Mouse (Mus musculus): ENCODE measurements around the gene Tmcc2. TPM values are rescaled to one million over a fixed set of nuclear protein-coding genes. Genes with fewer than 3 reads are reported as not detected.

The Tmcc2 gene
- polyA plus RNA-seq, 1 experiment from 2014 or later, result 9.9 TPM

DNA sequence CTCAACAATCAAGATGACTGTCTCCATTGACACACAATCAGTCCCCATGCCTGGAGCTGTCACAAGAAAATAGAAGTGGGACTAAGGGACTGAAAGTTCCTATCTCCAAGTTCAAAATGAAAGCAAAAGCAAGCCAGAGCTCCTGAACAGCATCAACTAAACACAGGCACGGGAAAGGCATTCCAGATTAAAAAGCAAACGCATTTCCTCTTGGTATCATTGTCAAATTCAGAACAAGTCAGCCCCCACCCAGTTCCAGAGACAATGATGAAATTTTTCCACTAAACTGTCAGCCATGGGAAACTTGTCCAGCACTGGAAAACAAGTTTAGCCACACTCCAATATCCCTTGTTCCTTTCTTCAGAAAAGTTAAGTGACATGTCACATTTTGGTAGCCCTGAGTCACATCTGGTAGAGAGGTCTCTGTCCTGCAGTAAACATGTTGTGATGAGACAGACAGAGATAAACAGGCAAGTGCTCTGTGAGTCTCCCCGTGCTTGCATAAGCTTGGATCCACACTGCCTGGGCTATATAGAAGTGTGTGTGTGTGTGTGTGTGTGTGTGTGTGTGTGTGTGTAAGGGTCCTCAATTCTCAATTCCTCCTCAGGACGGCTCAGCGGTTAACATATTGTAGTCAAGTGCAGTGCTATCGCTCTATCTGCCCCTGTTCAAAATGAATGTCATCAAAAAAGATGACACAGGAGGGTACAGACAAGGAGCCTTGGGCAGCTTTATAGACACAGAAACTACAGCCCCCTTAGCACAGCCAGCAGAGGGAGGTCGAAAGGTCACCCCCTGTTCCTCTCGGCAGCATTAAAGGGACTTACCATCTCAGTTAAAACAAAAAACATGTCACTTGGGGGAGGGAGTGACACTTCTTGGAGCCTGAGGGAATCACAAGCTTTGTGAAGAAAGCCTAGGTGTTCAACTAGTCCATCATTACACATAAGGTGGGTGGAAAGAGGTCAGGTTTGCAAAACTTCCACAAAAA, 2.0 kb downstream of the Tmcc2 start:
- 46% methylated on average over 8 of the region's 8 CpGs for WGBS
- peak overlapping the region; percentile 79; the same call in 1 of the 2 replicates for H3K4me3 ChIP-seq
- H3K9me3 ChIP-seq, result no peaks in the 10 kb centered on the region
- no peak for ATAC-seq (ENCODE audit: insufficient number of reproducible peaks, low FRiP score, low TSS enrichment, low read depth)
- peaks cover 52% of the 10 kb centered on the region for H3K4me1 ChIP-seq
- peak overlapping the region; percentile 88 for H3K4me2 ChIP-seq
- H3K9ac ChIP-seq, result no peak overlapping the region
- no peaks in the 10 kb centered on the region for H3K27me3 ChIP-seq
- H3K36me3 ChIP-seq, result no peaks in the 10 kb centered on the region
- H3K27ac ChIP-seq, result no peak overlapping the region

GRCm38 (mm10) chr1:132387943-132388342, 3.1 kb downstream of the Tmcc2 start:
- Histone ChIP-seq H3K4me3 (no peak overlapping the region), H3K4me2 (no peak overlapping the region), H3K9ac (no peak overlapping the region), H3K4me1 (peaks cover 52% of the 10 kb centered on the region), H3K9me3 (no peaks in the 10 kb centered on the region), H3K36me3 (no peaks in the 10 kb centered on the region), H3K27me3 (no peaks in the 10 kb centered on the region), H3K27ac (no peak overlapping the region)
- 43% methylated on average over 4 of the region's 4 CpGs for WGBS
- ATAC-seq (ENCODE audit: insufficient number of reproducible peaks, low FRiP score, low TSS enrichment, low read depth), result no peak

DNA sequence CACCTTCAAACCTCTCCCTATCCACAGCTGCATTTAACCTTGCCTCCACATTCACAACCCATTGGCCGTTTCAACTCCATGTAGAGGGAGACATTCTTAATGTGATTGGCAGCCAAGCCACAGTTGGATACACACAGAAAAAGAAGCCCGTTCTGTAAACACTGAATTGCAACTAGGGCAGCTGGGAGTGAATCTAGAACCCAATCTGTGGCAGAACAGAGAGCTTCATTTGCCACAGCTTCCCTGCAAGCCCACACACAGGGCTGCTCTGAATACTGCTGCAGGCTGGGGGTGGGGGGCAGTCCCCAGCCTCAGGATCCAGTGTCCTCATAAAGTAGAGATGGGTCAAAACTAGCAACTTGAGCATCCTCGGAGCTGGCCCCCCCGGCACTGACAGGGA, 4.8 kb downstream of the Tmcc2 start:
- no peaks in the 10 kb centered on the region for H3K27me3 ChIP-seq
- no peaks in the 10 kb centered on the region for H3K9me3 ChIP-seq
- H3K4me2 ChIP-seq, result no peak overlapping the region
- peaks cover 49% of the 10 kb centered on the region for H3K4me1 ChIP-seq
- no peak overlapping the region for H3K27ac ChIP-seq
- ATAC-seq (ENCODE audit: insufficient number of reproducible peaks, low FRiP score, low TSS enrichment, low read depth), result no peak
- 87% methylated on average over 4 of the region's 4 CpGs for WGBS
- no peak overlapping the region for H3K9ac ChIP-seq
- H3K36me3 ChIP-seq, result peaks cover 6% of the 10 kb centered on the region; the same call in 1 of the 2 replicates
- no peak overlapping the region for H3K4me3 ChIP-seq

GRCm38 (mm10) chr1:132385711-132386110, 5.4 kb downstream of the Tmcc2 start:
- peaks cover 49% of the 10 kb centered on the region for H3K4me1 ChIP-seq

DNA sequence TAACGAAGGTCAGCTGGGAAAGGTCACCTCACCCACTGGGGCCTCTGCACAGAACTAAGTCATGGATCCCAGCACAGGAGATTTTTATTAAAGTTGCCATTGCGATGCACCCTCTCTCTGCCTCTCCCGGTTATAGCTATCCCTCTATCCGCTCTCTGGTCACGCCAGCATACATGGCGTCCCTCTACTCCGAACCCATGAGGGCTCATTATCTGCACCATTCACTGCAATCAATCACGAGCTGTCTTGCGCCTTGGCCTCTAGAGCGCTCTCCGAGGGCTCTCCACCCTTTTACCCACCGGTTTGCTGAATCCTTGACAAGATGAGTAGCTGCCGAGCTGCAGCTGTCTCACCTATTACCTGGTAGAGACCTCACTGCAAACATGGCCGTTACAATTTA, 5.8 kb downstream of the Tmcc2 start:
- Histone ChIP-seq H3K27ac (no peak overlapping the region), H3K9ac (no peak overlapping the region), H3K36me3 (peaks cover 10% of the 10 kb centered on the region), H3K4me1 (peaks cover 46% of the 10 kb centered on the region), H3K9me3 (no peaks in the 10 kb centered on the region), H3K27me3 (no peaks in the 10 kb centered on the region), H3K4me3 (no peak overlapping the region), H3K4me2 (no peak overlapping the region)
- 60% methylated on average over 14 of the region's 14 CpGs for WGBS
- ATAC-seq (ENCODE audit: insufficient number of reproducible peaks, low FRiP score, low TSS enrichment, low read depth), result no peak

More at GRCm38 (mm10) chr1:132385711-132386110, 5.4 kb downstream of the Tmcc2 start:
- H3K4me3 ChIP-seq, result no peak overlapping the region
- no peaks in the 10 kb centered on the region for H3K27me3 ChIP-seq
- WGBS, result 68% methylated on average over 4 of the region's 4 CpGs
- H3K4me2 ChIP-seq, result no peak overlapping the region
- no peak overlapping the region for H3K9ac ChIP-seq
- peaks cover 6% of the 10 kb centered on the region for H3K36me3 ChIP-seq
- H3K27ac ChIP-seq, result no peak overlapping the region
- H3K9me3 ChIP-seq, result no peaks in the 10 kb centered on the region
- no peak for ATAC-seq (ENCODE audit: insufficient number of reproducible peaks, low FRiP score, low TSS enrichment, low read depth)

GRCm38 (mm10) chr1:132384001-132384554, 7.0 kb downstream of the Tmcc2 start:
- 89% methylated on average over 8 of the region's 8 CpGs for WGBS
- no peak for ATAC-seq (ENCODE audit: insufficient number of reproducible peaks, low FRiP score, low TSS enrichment, low read depth)
- Histone ChIP-seq H3K36me3 (peaks cover 16% of the 10 kb centered on the region), H3K9me3 (no peaks in the 10 kb centered on the region), H3K4me1 (peaks cover 34% of the 10 kb centered on the region), H3K27me3 (no peaks in the 10 kb centered on the region), H3K9ac (no peak overlapping the region), H3K4me3 (no peak overlapping the region), H3K4me2 (no peak overlapping the region), H3K27ac (no peak overlapping the region)

DNA sequence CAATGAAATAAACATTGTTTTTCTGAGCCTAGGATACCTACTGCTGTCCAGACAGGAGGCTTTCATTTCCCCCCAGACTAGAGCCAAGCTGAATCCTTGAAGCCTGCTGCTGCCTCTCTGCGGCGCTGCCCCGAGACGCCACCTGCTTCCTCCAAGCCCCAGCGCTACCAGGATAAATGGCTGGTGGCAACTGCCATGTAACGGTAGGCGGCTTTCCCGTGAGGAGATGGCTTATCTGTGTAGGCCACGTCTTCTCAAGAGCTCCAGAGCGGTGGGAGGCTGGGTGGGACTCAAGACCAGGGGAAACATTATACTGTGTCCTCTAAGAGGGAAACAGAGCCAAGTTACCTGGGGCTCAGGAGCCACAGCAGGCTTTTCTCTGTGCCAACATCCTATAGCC, 9.2 kb downstream of the Tmcc2 start:
- Histone ChIP-seq H3K36me3 (peaks cover 20% of the 10 kb centered on the region), H3K4me2 (no peak overlapping the region)
- 79% methylated on average over 10 of the region's 10 CpGs for WGBS

GRCm38 (mm10) chr1:132380550-132381100, 10.5 kb downstream of the Tmcc2 start:
- 87% methylated on average over 27 of the region's 27 CpGs for WGBS
- ATAC-seq (ENCODE audit: insufficient number of reproducible peaks, low FRiP score, low TSS enrichment, low read depth), result no peak; the same call in 1 of the 2 replicates
- no peak overlapping the region for H3K27ac ChIP-seq
- no peak overlapping the region for H3K4me2 ChIP-seq
- H3K4me1 ChIP-seq, result peaks cover 30% of the 10 kb centered on the region
- H3K9ac ChIP-seq, result no peak overlapping the region
- peaks cover 20% of the 10 kb centered on the region for H3K36me3 ChIP-seq
- no peaks in the 10 kb centered on the region for H3K27me3 ChIP-seq
- no peaks in the 10 kb centered on the region for H3K9me3 ChIP-seq
- no peak overlapping the region for H3K4me3 ChIP-seq

More for the DNA sequence above, 9.2 kb downstream of the Tmcc2 start:
- no peak overlapping the region for H3K4me3 ChIP-seq
- H3K27me3 ChIP-seq, result no peaks in the 10 kb centered on the region
- no peak overlapping the region for H3K9ac ChIP-seq
- peaks cover 26% of the 10 kb centered on the region for H3K4me1 ChIP-seq
- ATAC-seq (ENCODE audit: insufficient number of reproducible peaks, low FRiP score, low TSS enrichment, low read depth), result no peak
- H3K9me3 ChIP-seq, result no peaks in the 10 kb centered on the region
- H3K27ac ChIP-seq, result no peak overlapping the region

DNA sequence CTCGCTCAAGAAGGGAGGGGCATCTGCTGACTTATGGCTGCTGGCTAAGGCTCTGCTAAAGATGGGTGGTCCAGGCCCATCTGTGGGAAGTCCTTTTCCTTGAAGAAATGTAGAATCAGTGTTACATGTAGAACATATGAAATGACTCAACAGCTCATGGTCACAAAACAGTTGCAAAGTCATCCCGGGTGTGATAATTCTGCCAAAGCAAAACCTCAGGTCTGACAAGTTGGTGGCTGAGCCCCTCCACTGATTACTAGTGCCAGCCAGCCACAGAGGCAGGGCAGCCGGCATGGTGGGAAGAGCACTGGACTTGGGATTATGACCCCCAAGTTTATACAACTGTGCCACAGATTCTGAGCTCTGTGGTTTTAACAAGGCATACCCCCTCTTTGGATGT, 13.3 kb downstream of the Tmcc2 start:
- H3K9ac ChIP-seq, result no peak overlapping the region
- peaks cover 47% of the 10 kb centered on the region for H3K4me1 ChIP-seq
- no peak overlapping the region for H3K4me2 ChIP-seq
- peaks cover 23% of the 10 kb centered on the region for H3K36me3 ChIP-seq
- H3K4me3 ChIP-seq, result no peak overlapping the region
- no peak for ATAC-seq (ENCODE audit: insufficient number of reproducible peaks, low FRiP score, low TSS enrichment, low read depth)
- H3K27ac ChIP-seq, result no peak overlapping the region
- H3K27me3 ChIP-seq, result no peaks in the 10 kb centered on the region
- 69% methylated on average over 3 of the region's 3 CpGs for WGBS
- H3K9me3 ChIP-seq, result no peaks in the 10 kb centered on the region

DNA sequence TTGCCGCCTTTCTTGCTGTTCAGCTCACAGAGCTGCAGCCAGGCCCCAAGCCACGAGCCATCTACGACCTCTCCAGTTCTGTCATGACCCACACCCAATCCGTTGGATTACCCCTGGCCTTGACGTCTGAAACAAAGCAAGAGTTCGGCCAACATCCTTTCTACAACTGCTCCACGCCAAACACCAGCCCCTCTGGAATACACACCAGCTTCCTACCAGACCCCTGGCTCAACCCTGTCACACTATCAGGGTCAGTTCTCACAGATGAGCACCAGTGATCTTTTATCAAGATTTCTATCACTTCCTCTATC, 14.1 kb downstream of the Tmcc2 start:
- Histone ChIP-seq H3K4me3 (no peak overlapping the region), H3K9ac (no peak overlapping the region), H3K27me3 (no peaks in the 10 kb centered on the region), H3K27ac (peak overlapping the region; percentile 40; the same call in 1 of the 2 replicates), H3K4me2 (no peak overlapping the region), H3K9me3 (no peaks in the 10 kb centered on the region), H3K36me3 (peaks cover 24% of the 10 kb centered on the region), H3K4me1 (peaks cover 50% of the 10 kb centered on the region)
- ATAC-seq (ENCODE audit: insufficient number of reproducible peaks, low FRiP score, low TSS enrichment, low read depth), result no peak
- 56% methylated on average over 7 of the region's 7 CpGs for WGBS

DNA sequence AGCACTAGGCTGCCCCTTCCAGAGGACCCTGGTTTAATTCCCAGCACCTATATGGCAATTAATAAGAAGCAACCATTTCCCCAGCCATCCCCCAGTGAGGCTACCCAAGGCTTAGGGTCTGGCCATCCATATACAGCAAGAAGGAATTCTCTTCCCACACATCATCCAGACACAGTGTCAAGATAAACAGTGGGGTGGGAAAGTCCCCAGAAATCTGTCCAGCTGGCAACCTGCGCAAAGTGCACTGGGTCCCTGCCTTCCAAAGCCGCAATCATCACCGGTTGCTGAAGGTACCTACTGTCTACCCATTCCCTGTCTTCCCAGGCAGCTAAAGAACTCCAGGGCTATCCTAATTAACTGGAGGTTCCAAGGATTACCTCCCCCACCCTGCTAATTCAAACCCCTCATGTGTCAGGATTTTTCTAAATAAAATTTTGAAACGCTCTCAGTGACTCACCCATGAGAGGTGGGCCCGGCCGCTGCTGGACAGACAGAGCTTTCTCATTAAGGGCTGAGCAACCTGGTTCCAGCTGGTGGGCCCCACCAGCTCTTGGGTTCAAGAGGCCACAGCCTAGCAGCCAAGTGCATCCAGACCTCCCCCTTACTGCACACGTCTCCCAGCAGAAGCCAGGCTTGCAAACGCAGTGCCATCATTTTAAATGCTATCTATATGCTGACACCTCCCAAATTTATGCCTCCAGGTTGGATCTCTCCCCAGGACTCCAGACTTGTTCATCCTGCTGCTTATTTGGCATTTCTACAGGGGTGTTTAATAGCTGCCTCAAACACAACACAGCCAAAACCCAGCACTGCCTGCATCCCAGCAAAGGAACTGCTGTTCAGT, 14.6 kb downstream of the Tmcc2 start:
- 48% methylated on average over 8 of the region's 8 CpGs for WGBS
- Histone ChIP-seq H3K4me3 (no peak overlapping the region), H3K27ac (peak overlapping the region; percentile 40; the same call in 1 of the 2 replicates), H3K36me3 (peaks cover 23% of the 10 kb centered on the region), H3K9me3 (no peaks in the 10 kb centered on the region), H3K4me2 (no peak overlapping the region), H3K4me1 (peaks cover 53% of the 10 kb centered on the region), H3K27me3 (no peaks in the 10 kb centered on the region), H3K9ac (no peak overlapping the region)
- no peak for ATAC-seq (ENCODE audit: insufficient number of reproducible peaks, low FRiP score, low TSS enrichment, low read depth)
